ENCODE assay signal across 8 mouse cellular contexts in the genomic region with DNA sequence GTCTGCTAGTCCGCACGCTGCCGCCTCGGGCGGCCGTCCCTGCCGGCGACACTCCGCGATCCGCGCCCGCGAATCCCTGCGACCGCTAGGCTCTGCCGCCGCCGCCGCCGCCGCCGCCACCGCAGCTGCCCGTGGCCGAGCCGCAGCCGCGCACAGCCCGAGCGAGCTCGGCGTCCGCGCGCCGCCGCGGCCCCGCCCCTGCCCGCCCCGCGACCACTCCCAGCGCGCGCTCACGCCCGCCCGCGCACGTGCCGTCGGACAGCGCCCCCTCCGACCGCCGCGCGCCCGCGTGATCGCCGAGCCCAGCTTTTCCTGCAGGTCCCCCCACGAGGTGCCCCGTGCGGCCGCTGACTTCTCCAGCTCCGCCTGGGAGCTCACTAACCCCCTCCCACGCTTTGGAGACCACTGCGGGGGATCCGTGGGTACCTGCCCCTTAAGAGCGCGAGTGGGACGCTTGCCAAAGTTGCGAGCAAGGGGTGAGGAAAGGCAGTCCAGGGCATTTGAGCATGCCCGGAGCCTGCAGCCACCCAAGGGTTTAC. TPM values are rescaled to one million over a fixed set of nuclear protein-coding genes. Genes with fewer than 3 reads are reported as not detected.
DNase-seq lines count a peak whose midpoint lies in the region; ATAC-seq and TF ChIP-seq lines count a peak whose summit lies in the region.

A gene (minus strand): TSS at position 75 of the 539 bp plus-strand sequence.

- H3K4me2 ChIP-seq in forebrain, embryonic 14.5 days (ENCODE audit: low read length): peak within 1 kb of the TSS; percentile 92
- H3K4me2 ChIP-seq in heart, embryonic 16.5 days (ENCODE audit: low read depth, low read length): peak within 1 kb of the TSS; percentile 85
- H3K4me2 ChIP-seq in liver, embryonic 14.5 days (ENCODE audit: low read depth): peak within 1 kb of the TSS; percentile 64
- H3K4me2 ChIP-seq in neural tube, embryonic 14.5 days (ENCODE audit: low read depth, low read length): peak within 1 kb of the TSS; percentile 83

- peak within 1 kb of the TSS; percentile 79 for H3K4me3 ChIP-seq in forebrain, embryonic 14.5 days (ENCODE audit: low read depth, low read length)
- peak within 1 kb of the TSS; percentile 88 for H3K4me3 ChIP-seq in heart, embryonic 16.5 days (ENCODE audit: low read length)
- H3K4me3 ChIP-seq in liver, embryonic 14.5 days (ENCODE audit: insufficient read depth in 1 of 2, low read depth in 2 of 2, low read length in 2 of 2): peak within 1 kb of the TSS; percentile 51 to 56
- peak within 1 kb of the TSS; percentile 82 for H3K4me3 ChIP-seq in neural tube, embryonic 14.5 days (ENCODE audit: low read depth, low read length)

- WGBS in forebrain, embryonic 14.5 days: under 1% methylated on average over 47 of the region's 76 CpGs
- WGBS in heart, embryonic 16.5 days: under 1% methylated on average over 36 of the region's 76 CpGs
- WGBS in liver, embryonic 14.5 days (ENCODE audit: insufficient replicate concordance): under 1% methylated on average over 58 of the region's 76 CpGs
- under 1% methylated on average over 65 of the region's 76 CpGs for WGBS in neural tube, embryonic 14.5 days

- H3K9me3 ChIP-seq in forebrain, embryonic 14.5 days (replicated peaks; ENCODE audit: control insufficient read depth, low read length): no peaks in the 10 kb centered on the region
- H3K9me3 ChIP-seq in heart, embryonic 16.5 days (replicated peaks; ENCODE audit: control insufficient read depth, low read length): peaks cover 3% of the 10 kb centered on the region; the same call in 1 of the 2 replicates
- no peaks in the 10 kb centered on the region for H3K9me3 ChIP-seq in liver, embryonic 14.5 days (ENCODE audit: control insufficient read depth, low read length)
- H3K9me3 ChIP-seq in neural tube, embryonic 14.5 days (ENCODE audit: control insufficient read depth, low read length): no peaks in the 10 kb centered on the region

- H3K27me3 ChIP-seq in forebrain, embryonic 14.5 days (replicated peaks; ENCODE audit: control insufficient read depth, insufficient read depth, low read length): no peaks in the 10 kb centered on the region
- H3K27me3 ChIP-seq in heart, embryonic 16.5 days (ENCODE audit: control insufficient read depth, insufficient read depth, low read length): no peaks in the 10 kb centered on the region
- H3K27me3 ChIP-seq in liver, embryonic 14.5 days (ENCODE audit: control insufficient read depth, insufficient read depth, low read length): peaks cover 29% of the 10 kb centered on the region
- peaks cover 2% of the 10 kb centered on the region; the same call in 1 of the 2 replicates for H3K27me3 ChIP-seq in neural tube, embryonic 14.5 days (ENCODE audit: control insufficient read depth, insufficient read depth, low read length)

- peak; percentile 3 for DNase-seq in CD4-positive helper T cell, adult 2 months (ENCODE audit: low read depth, low spot score)
- peak; percentile 79 for DNase-seq in forebrain, embryonic 14.5 days (ENCODE audit: low spot score)
- DNase-seq in kidney, postnatal 25 days: peak; percentile 75 to 87
- DNase-seq in liver, embryonic 14.5 days (ENCODE audit: low read depth in 3 of 3, low spot score in 3 of 3): no peak
- peak; percentile 41 to 64 for DNase-seq in urinary bladder, postnatal 36 days (ENCODE audit: low spot score in 2 of 2)

- TF ChIP-seq CTCF in liver, embryonic 14.5 days (IDR thresholded peaks at IDR 0.05; ENCODE audit: low read depth): no peak

- TF ChIP-seq EP300 in liver, embryonic 14.5 days (IDR thresholded peaks at IDR 0.05; ENCODE audit: low read depth): no peak

- peaks cover 8% of the 10 kb centered on the region for H3K4me1 ChIP-seq in forebrain, embryonic 14.5 days (ENCODE audit: control insufficient read depth, insufficient read depth, low read length)
- H3K4me1 ChIP-seq in heart, embryonic 16.5 days (ENCODE audit: control insufficient read depth, insufficient read depth, low read length): peaks cover 9% of the 10 kb centered on the region
- no peaks in the 10 kb centered on the region for H3K4me1 ChIP-seq in liver, embryonic 14.5 days (replicated peaks; ENCODE audit: control insufficient read depth in 2 of 2, insufficient read depth in 2 of 2, low read length in 1 of 2)
- peaks cover 8% of the 10 kb centered on the region for H3K4me1 ChIP-seq in neural tube, embryonic 14.5 days (ENCODE audit: control insufficient read depth, insufficient read depth, low read length)

- ATAC-seq in cerebellum, adult (ENCODE audit: insufficient number of reproducible peaks, low FRiP score, low TSS enrichment): peak; percentile 77
- ATAC-seq in forebrain, embryonic 14.5 days: peak; percentile 98
- ATAC-seq in heart, embryonic 16.5 days (replicated peaks; ENCODE audit: extremely low read depth, insufficient read depth, low FRiP score): peak; percentile 96
- ATAC-seq in liver, embryonic 14.5 days (ENCODE audit: insufficient read depth): peak; percentile 76
- ATAC-seq in neural tube, embryonic 14.5 days (ENCODE audit: low read depth): peak; percentile 98

- H3K36me3 ChIP-seq in forebrain, embryonic 14.5 days (ENCODE audit: control insufficient read depth, insufficient read depth, low read length): no peaks in the 10 kb centered on the region
- H3K36me3 ChIP-seq in heart, embryonic 16.5 days (ENCODE audit: control insufficient read depth, insufficient read depth): no peaks in the 10 kb centered on the region
- no peaks in the 10 kb centered on the region for H3K36me3 ChIP-seq in liver, embryonic 14.5 days (replicated peaks; ENCODE audit: control insufficient read depth, insufficient read depth, low read depth)
- no peaks in the 10 kb centered on the region for H3K36me3 ChIP-seq in neural tube, embryonic 14.5 days (ENCODE audit: control insufficient read depth, insufficient read depth, low read length)

- peak within 1 kb of the TSS; percentile 90 for H3K9ac ChIP-seq in forebrain, embryonic 14.5 days (ENCODE audit: low read length)
- H3K9ac ChIP-seq in heart, embryonic 16.5 days (ENCODE audit: low read length): peak within 1 kb of the TSS; percentile 90
- no peak within 1 kb of the TSS for H3K9ac ChIP-seq in liver, embryonic 14.5 days (replicated peaks)
- peak within 1 kb of the TSS; percentile 89 for H3K9ac ChIP-seq in neural tube, embryonic 14.5 days (replicated peaks; ENCODE audit: low read depth, low read length)

- H3K27ac ChIP-seq in forebrain, embryonic 14.5 days (ENCODE audit: low read depth, low read length): peak within 1 kb of the TSS; percentile 77; the same call in 1 of the 2 replicates
- peak within 1 kb of the TSS; percentile 78 for H3K27ac ChIP-seq in heart, embryonic 16.5 days (ENCODE audit: low read length)
- no peak within 1 kb of the TSS for H3K27ac ChIP-seq in liver, embryonic 14.5 days
- H3K27ac ChIP-seq in neural tube, embryonic 14.5 days (ENCODE audit: low read depth, low read length): peak within 1 kb of the TSS; percentile 83

RNA-seq across cellular contexts. Expression of the gene that starts here (rescaled TPM):
- 45.0 and 59.1 TPM in 2 replicates for polyA plus RNA-seq in forebrain, embryonic 14.5 days (2014; fragmentation: Nextera tagmentation; extraction: Ambion mirVana)
- polyA plus RNA-seq in heart, embryonic 16.5 days (2015; fragmentation: Nextera tagmentation; extraction: Ambion mirVana): 24.1 and 25.1 TPM in 2 replicates
- polyA plus RNA-seq in liver, embryonic 14.5 days (2012; rRNA removed): 0.45 and 0.71 TPM in 2 replicates
- 1.1 and 1.2 TPM in 2 replicates for polyA plus RNA-seq in liver, embryonic 14.5 days (2014; fragmentation: Nextera tagmentation; extraction: Ambion mirVana)
- polyA plus RNA-seq in neural tube, embryonic 14.5 days (2014; fragmentation: Nextera tagmentation; extraction: Ambion mirVana): 85.6 and 86.4 TPM in 2 replicates

Comparison
In these comparisons a context has a peak if more than half of its experiments do, and no peak if none do; other contexts are left out.
1. RNA of the gene that starts here (polyA plus RNA-seq): 85.6 to 86.4 TPM in neural tube, embryonic 14.5 days, 45.0 to 59.1 TPM in forebrain, embryonic 14.5 days and 24.1 to 25.1 TPM in heart, embryonic 16.5 days; 0.45 to 1.2 TPM in liver, embryonic 14.5 days; every median in the first group is over 10 times any median in the second.
2. DNase-seq: peak in CD4-positive helper T cell, adult 2 months (single experiment), forebrain, embryonic 14.5 days (single experiment), kidney, postnatal 25 days (2 of 2) and urinary bladder, postnatal 36 days (2 of 2); none in liver, embryonic 14.5 days (0 of 3).
3. Peak in every context shown above with its lines, with median percentiles within 50 percentile points of each other: ATAC-seq, H3K4me2 ChIP-seq and H3K4me3 ChIP-seq.